Mouse (Mus musculus): ENCODE measurements around the gene Nkx6-1.

Gene Nkx6-1

DNA sequence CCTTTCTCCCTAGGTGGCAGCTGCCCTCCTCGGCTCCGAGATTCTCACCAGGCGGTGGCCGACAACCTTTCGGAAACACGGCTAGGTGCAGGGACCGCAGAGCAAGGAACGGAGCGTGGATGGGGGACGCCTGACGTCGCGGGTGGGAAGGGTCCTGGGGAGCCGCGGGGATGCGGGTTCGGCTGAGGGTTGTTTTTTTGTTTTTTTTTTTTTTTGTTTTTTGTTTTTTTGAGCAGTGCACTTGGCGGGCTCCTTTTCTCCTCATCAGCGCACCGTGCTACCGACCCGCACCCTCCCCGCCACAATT is 5.9 kb downstream of the Nkx6-1 start:
- DNase-seq (ENCODE audit: low read depth): no peak

DNA sequence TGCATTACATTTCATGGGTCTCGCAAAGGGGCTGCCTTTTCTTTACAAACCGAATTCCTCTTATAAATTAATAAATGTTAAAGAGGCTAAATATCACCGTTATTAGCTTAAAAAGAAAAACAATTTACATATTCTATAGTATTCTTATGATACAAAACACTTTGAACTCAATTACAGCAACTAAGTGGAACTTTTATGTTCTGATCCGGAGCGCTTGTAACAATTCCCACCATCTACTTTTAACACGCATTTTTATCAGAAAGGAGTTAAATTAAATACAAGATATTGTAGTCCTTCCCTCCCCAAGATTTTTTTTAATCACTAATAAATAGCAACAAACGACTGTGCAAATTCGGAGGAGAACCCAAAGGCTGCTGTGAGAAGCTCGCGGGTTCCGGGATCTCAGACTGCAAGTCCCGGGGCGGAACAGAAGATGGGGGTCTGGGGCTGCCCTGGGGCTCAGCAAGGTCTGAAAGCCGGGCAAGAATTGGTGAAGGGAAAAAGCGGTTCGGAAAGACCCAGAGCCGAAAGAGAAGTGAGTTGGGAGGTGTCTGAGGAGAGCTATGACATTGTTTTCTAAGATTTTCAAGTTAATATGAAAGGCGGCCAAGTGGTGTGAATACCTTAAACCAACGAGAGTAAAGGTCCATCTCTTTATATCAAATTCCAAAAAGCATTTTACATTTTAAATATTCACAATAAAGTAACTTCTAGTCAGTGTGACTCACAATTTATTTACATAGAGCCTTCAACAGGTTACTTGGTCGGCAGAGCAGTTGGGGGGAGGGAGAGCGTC is 6.4 kb downstream of the Nkx6-1 start:
- DNase-seq (ENCODE audit: low read depth): no peak

DNA sequence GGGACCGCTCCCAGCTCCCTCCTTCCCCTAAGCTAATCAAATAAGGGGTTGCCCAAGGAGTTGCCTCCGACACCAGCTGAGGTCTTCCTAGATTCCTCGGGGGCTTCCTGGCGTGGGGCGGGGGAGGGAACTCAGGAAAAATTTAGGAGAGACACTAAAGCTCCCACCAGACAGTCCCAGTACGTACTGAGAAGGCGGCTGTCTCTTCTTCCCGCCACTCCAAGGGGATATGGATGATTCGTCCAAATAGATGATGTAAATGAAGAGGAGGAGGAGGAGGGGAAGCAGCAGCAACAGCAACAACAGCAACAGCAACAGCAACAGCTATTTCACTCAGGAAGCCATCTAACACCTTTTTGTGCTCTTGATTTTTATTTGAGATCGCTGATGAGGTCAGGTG is 7.1 kb downstream of the Nkx6-1 start:
- DNase-seq (ENCODE audit: low read depth): no peak

DNA sequence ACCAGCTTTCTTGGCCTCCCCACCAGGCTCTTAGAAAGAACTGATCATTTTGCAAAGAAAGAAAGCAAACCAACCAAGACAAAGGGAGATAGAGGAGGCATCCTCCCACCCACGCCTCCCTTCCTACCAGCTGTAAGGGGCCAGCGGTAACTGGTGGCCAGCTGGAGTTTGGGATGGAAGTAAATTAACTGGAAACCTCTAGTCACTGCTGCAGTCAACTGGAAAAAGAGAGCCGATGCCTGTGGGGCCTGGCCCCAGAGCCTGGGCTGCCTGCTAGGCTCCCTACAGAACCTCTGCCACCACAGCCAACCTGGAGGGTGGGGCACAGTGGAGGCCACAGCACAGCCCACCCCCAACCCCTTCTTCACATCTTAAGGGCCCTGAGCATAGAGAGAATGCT is 8.7 kb downstream of the Nkx6-1 start:
- DNase-seq (ENCODE audit: low read depth): no peak

DNA sequence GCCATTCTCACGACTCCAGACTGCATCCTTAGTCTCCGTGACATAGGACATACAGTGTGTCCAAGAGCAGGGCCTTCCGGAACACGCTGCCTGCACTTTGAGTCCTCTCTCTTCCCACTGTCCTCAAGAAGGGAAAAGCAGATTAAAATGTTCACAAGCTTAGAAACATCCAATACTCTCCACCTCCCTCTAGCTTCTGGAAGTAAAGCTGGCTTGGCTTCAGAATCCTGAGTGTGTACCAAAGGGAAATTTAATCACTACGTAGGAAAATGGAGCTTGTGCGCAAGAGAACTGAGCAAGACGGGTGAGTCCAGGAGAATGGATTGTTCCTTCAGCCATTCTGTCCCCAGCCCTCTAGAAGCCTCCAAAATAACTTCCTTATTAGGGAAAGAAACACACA is 9.4 kb downstream of the Nkx6-1 start:
- DNase-seq (ENCODE audit: low read depth): no peak

- no peak for DNase-seq (ENCODE audit: low read depth)
Measured at GRCm38 (mm10) chr5:101647726-101648686, 16.8 kb downstream of the Nkx6-1 start.

GRCm38 (mm10) chr5:101646961-101647575 is 17.7 kb downstream of the Nkx6-1 start:
- DNase-seq (ENCODE audit: low read depth): no peak

DNA sequence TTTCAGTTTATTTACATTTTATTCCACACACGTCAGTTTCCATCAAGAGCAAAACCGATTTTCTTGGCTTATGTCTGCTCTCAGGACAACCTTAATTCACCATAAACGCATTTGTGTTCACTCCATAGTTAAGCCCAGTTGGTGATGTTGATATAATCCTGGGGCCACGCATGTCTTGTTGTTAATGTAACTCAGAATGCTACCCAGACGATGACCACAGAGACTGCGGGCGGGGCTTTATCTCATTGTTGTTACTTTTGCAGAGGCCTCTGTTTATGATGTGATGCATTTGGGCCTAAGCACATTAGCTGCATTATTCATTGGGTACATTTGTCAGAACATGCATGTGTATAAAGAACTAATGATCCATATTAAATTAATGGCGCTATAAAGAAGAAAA is 19.7 kb downstream of the Nkx6-1 start:
- no peak for DNase-seq (ENCODE audit: low read depth)

- DNase-seq (ENCODE audit: low read depth): no peak
Measured at GRCm38 (mm10) chr5:101638101-101638500, 26.7 kb downstream of the Nkx6-1 start.
